Mouse (Mus musculus): ENCODE results near the gene Ap3b1. TPM values are rescaled to one million over a fixed set of nuclear protein-coding genes. Genes with fewer than 3 reads are reported as not detected.

The Ap3b1 gene
- polyA plus RNA-seq, 3 experiments from 2014 or later: 36.2 to 40.6 (median 39.9) TPM

DNA sequence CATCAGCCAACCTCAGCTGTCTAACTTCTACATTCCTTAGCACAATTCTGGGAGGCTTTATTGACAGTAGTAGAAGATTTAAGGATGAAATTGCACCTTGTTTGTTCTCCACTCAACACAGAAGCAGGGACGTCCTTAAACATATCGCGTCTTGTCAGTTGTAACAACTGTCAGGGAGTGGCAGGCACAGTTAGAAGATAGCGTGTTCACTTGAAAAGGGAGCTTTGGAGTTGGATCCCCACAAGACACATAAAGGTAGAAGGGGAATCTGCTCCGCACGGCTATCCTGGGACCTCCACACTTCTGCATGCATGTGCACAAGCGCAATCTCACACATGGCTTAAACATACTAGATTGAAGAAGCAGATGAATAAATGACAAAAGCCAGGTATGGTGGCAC is 183.3 kb downstream of the Ap3b1 start:
- no peak for ATAC-seq

DNA sequence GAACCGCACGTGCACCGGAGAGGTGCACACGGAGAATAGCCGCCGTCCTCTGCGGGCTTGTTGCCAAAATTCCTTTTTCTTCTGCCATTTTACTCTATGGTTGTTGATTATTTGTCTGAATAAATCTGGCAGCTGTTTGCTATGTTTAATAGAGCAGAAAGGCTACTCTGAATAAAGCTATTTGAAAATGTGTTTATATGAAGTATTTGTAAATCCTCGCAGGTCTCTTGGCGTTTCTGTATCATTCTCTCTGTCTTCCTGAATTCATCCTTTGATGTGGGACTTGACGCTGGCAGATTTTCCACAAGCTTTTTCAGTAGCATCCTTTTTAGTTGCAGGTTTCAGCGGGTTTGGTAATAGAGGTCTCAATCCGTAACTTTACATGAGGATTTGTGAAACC is 185.5 kb downstream of the Ap3b1 start:
- no peak for ATAC-seq

DNA sequence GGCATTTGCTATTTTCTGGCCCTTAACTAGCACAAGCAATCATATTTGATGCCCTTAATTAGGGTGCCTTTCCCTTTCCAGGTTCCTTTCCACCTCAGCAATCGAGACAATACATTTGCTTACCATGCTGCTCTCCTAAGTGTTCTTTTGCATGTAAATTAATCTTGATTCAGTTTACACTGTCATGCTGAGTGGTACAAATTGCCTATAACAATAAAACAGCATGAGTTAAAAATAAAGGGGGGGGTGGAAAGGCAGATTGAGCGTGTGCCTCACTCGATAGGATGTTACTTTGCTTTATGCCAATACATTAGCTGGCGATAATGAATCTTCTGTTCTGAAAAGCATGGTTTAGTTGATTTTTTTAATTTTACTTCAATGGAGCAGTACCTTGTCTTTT is 187.0 kb downstream of the Ap3b1 start:
- ATAC-seq: no peak

DNA sequence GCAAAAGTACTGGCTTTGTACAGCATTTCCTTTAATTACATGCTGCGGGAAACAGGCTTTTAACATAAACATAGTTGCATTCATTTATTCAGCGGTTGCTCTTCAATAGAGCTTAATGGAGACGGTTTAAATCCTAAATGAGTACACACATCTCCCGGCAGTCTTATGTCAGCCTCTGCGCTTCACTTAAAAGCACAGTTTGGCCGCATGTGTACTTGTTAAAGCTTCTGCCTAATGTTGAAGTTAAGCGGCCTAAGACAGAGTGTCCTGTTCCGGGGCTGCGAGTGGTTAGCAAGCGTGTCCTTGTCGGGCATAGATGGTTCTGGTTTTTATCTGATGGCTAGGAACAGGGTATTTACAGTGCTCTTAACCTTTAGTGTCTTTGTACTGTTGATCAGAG is 187.5 kb downstream of the Ap3b1 start:
- no peak for ATAC-seq

DNA sequence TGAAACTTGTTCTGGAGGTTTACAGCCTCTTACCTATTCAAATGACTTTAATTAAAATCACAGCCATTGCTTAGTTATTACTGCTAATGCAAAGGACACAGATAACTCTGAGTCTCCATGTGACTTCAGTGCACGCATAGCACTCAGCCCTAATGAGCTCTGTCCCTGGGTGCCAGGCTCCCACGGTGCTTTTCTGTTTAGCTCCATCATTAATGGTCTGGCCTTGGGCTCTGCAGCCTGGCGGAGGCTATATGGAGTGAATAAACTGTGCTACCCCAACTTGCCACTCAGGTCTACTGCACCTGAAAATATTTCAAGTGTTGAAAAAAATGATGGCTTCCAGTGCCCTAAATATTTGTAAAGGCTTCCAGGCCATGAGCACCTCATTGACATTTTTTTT is 190.8 kb downstream of the Ap3b1 start:
- ATAC-seq: no peak

DNA sequence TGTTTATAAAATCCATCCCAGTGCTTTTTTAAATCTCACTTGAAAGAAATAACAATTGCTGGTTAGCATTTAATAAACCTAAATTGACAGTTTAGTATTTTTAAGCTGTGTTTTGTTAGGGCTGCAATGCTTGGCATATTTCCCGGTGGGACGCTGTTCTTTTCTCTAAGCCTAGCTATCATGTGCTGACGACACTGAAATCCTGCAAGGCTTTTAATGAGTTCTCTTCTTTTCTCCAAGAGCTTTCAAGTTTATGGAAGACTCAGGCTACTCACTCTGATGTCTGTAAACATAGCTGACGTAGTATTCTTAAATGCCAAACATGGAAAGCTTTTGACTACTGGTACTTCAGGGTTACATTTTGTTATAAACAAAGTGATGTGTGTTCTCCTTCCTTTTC is 191.3 kb downstream of the Ap3b1 start:
- no peak for ATAC-seq

DNA sequence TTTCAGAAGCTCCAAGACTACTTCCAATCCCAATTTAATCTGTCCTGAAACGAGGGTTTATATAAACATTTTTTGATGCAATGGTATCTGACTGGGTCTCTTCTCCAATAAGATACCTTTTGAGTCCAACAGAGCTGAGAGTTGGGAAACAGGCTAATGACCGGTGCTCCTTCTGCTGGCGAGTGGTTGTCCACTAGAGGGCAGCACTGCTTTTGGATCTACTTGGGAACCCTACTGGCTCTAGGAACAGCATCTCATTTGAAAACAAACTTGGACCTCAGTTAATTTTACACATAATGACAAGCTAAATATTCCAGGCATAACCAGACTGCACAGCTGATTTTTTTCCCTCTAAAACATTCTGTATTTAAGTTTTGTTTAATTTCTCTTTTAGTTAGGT is 201.3 kb downstream of the Ap3b1 start:
- peak; percentile 64 for ATAC-seq

DNA sequence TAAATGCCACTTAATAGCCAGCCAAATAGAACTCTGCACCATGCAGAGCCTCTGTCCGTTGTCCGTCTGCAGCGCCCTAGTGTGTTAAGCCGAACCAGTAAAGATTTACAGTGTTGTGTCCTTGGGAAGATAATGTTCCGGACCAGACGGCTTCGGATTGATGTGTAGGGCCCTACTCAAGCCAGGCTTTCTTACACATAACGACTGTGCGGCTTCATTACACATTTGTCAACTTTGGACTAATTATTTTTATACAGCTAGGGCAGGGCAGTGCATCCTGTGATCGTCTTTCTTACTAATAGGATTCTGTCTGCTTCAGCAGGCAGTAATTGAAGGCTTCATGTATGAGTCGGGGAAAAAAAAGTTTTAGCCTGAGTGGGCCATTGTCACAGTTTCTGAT is 202.1 kb downstream of the Ap3b1 start:
- ATAC-seq: no peak

DNA sequence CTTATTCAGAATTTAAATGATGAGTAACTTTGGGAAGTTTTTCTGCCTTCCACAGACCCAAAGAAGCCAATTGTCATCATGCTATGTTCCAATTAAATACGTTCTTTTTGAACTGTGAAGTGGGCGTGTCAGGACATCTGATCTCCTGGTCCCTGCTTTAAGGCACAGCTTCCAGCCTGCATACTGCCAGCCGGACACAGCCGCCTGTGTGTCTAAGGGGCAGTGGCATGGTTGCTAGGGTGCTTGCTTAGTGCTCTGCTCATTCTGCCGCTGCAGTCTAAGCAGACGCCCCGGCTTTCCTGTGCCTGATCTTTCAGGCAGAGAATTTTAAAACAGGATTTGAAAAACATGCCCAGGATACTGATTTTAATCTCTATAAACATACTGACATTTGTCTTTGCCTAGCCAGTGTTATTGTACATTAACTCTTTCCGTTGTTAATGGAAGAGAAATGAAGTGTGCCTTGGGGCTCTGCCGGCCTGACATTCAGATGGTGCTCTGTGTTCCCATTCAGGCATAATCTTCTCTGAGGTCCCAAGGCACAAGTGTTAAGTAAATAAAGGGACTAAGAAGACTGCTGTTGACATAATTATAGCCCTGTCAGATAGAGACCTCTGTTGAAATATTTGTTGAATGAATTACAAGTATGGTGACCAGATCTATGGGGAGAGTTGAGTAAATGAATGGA is 204.0 kb downstream of the Ap3b1 start:
- no peak for ATAC-seq

DNA sequence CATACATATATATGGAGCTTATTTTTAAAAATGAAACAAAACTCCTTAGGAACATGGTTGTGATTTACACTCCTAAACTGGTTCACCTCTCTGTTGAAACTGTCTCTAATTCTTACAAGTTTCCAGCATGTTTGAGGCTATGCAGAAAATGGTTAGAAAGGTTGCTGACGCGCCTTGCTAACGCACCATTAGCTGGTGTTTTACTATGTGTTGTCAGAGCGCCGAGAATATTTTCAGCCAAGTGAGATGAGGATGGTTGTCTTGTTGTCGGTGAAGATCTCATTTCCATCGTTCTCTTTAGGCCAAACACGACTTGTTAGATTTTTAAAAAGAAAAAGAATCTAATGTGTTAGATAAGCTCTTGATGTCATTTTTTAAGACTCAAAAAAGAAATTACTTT is 205.1 kb downstream of the Ap3b1 start:
- no peak for ATAC-seq

DNA sequence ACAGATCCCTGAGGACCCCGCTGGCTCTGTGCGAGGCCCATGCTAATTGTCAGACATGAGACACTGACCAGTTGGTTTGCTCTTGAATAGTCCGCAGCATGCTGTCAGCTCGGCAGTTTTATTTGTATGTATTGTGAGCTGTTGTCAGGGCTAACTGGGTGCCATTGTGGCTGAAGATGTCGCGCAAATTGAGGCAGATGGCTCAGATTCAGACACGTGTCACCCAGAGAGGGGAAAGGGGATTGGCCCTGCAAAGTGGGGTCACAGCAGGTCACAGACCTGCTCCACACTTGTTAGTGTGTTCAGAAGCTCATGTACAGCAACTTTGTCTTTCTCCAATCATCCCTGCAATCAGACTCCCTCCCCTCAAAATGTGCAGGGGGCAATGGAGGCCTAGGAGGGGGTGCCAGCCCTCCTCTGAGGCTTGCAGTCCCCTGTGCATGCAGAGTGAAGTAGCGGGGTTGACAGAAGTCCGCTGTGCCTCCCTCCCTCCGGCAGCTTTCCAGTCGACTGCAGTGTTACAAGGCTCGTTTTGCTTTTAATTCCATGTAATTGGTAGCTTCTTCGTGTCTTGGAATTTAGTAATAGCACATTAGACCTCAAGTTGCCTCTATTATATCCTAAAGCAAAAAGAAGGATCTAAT is 205.7 kb downstream of the Ap3b1 start:
- ATAC-seq: no peak

DNA sequence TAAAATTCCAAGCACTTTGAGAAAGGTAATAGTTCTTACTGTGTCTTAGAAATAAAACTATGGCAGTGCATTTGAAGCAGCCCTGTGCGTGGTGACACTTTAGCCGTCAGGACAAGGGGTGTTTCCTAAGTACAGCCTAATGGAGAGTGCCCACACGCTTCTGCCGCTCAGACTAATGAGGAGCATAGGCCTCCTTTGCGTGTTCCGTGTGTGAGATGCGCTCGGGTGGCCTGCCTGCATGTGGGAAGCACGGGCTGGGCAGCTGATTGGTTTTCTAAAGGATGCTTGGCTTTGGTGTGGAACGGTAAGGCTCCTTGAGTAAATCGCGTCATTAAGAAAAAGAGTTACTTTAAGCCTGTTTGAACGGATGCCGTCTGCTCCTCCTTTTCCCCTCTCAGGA is 206.4 kb downstream of the Ap3b1 start:
- no peak for ATAC-seq

DNA sequence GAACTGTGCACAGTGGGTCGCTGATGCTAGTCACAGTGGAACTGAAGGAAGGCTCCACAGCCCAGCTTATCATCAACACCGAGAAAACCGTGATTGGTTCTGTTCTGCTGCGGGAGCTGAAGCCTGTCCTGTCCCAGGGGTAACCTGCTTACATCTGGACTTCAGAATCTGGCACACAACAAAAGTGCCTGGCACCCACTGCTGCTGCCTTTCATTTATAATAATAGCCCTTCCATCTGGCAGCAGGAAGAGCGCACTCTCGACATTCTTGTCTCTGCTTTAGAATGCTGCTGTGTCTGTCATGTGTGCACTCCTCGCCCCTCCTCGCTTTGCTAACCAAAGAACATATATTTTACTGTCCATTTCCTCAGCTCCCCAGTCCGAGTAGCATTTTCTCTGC is 206.9 kb downstream of the Ap3b1 start:
- ATAC-seq: no peak

DNA sequence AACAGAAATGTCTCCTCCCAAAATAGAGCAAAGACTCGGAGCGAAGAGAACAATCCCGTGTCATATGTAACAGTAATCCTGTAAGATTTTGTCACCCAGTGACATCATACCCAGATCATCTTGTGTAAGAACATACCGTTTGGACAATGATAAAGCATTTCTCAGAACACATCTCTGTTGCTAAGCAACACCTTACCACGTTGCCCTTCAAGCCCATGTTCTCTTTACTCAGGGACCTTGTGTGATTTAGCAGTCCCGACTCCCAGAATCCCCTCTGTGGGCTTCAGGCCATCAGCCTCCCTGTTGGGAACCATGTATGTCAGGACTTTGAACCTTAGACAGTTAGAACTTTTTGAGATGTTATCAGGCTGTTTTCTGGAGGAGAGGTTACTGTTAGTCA is 209.0 kb downstream of the Ap3b1 start:
- ATAC-seq: no peak

DNA sequence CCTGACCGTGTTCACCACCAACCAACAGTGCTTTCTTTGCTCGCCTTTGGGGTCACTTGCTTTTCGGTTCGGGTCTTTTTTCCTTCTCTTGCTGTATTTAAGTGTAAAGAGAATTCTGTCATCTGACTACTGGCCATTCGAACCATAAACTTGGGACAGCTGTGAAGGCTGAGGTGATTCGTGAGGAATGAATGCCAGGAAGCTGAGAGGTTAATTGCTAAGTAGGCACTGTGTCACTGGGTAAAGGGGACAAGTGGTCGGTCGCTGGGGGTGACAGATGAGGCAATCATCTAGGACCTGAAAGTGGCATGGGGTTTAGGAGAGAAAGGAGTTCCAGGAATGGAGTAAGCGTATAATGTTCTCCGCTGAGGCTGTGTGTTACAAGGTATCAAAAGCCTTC is 212.2 kb downstream of the Ap3b1 start:
- no peak for ATAC-seq

DNA sequence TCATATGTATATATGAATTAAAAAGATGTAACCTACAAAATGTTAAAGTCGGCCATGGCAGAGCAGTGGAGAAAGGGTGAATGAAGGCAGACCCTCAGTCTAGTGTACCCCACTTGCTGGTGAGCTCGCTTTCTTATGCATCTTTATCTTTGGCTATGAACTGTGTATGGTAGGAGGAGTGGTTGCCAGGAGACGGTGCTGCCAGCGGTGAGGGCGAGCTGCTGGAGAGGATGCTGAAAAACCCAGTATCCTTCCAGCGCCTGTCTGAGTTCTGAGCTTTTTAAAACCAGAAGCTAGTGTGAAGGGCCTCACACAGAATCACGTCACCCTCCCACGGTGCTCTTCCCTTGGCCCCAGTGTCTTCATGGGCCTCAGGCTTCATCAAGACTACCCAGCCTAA is 214.6 kb downstream of the Ap3b1 start:
- no peak for ATAC-seq

DNA sequence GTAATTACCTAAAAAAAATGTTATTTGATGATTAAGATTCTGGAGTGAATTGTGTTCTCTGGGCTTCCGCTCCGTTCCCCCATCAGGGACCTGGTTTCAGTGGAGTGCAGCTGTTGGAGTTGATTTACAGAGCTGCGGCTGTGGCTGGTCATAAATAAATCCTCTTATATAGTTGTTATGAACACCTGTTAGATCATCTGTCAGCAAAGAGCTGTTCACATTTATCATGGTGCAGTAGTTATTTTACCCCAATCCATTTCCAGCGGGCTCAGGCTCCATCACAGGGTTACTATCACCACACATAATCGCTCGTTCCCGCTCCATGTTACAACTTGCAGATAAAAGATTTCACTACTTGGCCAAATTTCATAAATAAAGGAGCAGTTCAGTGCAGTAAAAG is 215.1 kb downstream of the Ap3b1 start:
- ATAC-seq: no peak

DNA sequence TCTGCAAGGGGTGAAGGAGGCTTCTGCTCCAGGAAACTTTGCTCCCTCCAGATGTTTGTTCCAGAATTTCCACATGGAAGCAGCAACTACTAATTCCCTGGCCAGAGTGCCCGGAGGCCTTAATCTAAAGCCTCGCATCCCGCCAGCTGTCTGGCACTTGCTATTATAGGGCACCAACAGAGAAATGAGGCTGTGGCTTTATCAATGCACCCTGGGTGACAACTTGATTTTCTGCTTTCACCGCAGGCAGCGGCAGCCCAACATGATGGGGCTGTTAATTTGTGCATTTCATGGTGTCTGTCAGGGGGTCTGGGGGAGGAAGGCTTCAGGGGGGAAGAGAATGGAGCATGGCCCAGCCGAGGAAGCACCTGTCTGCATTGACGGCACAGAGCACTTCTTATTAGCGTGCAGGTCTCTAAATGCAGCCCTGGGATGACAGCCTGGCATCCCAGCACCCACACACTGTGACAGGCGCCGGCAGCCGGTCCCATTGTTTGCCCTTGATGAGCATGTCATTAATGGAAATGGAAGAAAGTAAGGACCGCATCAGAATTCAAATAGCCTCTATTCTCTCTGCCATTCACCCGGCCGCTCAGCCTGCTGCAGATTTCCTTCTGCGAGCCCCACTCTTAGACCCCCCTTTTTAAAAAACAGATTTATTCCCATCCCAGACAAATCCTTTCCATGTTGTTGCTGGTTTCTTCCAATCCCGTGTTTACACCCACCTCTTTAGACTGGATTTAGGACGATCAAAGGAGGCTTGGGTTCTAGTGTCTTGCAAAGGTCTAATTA is 217.0 kb downstream of the Ap3b1 start:
- no peak for ATAC-seq

DNA sequence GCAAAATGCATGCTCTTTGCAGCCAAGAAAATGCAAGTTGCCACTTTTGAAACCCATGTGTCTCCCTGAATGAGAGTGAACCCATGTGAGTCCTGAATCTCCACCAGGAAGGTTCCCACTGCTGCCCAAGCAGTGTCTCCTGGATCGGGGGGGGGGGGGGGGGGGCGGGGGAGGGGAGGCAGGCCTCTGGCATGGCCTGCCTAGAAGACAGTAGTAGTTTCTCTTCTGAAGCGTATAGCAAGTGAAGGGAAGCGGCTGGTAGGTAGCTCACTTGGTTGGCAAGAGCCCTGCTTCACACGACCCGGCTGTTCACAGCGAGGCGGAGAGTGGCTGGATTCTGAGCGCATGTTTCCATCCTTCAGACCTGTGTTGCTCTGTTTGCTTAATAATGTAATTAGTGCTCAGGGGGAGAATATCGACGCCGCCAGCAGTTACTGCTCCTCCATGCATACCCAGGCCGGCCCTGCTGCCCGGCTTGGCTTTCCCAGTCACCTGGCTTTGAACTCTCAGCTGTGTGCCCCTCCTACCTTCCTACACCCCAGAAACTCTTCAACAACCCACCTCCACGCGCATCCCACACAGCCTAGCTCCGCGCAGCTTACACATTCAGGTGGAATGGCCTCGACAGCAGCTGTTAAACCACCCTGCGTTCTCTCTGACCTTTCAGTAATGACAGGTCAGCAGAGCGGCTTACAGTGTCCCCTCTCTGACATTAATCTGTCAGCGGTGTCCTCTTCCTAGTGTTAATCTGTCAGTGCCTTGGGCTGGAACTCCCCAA is 217.8 kb downstream of the Ap3b1 start:
- no peak for ATAC-seq

DNA sequence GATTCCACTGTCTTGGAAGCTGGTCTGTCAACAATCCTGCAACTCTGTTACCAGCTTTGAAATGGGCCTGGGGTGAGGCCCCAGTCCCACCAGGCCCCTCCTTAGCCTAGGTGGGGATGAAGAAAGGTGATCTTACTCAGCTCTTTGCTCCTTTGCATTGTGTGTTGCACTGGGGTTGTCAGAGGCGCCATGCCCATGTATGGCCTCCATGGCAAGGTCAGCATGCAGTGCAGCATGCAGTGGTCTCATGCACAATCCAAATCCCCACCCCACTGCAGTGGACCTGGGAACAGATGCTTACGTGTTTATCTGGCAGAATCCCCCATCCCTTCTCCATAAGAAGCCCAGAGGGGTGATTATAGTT is 218.4 kb downstream of the Ap3b1 start:
- ATAC-seq: no peak

DNA sequence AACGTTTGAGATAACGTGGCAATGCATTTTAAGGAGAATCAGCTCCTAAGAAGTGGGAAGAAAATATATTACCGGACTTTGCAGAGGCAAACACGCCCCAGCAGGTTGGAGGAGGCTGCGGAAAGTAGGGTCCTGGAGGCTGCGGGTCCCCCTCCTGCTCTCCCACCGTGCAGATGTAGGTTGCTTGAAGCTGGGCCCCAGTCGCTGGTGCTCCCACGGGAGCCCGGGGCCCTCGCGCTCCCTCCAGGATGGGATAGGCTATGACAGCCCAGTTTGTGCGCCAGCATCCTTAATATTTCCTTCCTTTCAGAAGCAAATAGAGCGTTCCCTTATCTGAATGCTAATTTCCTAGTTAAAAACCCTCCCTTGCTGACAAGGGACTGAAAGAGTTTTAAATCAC is 236.5 kb downstream of the Ap3b1 start:
- ATAC-seq: no peak

DNA sequence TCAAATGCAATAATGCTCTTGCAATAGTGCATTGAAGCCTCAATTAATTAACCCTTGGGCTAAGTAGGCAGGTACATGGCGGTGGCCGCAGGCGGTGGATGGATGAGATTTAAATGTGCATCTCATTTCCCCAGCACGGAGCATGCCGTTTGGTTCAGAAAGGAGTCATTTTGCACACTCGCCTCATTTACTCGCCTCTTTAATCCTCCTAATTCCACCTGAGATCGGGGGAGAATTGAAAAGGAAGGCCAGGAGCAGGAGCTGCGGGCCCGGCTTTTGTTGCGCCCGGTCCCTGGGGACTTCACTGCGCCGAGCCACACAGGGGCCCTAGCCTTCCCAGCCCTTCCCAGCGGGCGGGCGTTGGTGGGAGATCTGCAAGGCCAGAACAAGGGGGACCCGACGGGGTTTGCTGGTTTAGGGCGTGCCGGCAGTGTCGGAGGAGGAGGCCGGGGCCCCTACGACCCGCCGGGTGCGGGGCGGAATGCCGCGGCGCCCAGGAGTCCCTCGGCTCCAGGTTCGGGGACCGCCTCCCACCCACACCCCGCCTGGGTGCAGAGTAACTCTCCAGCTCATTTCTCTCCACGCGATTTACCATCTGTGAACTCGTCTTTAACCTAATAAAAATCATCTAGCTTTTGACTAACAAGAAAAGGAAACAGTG is 237.1 kb downstream of the Ap3b1 start:
- no peak for ATAC-seq
